Mouse (Mus musculus) G1E-ER4 (cell line): ENCODE measurements around the gene Wnt4. TPM values are rescaled to one million over a fixed set of nuclear protein-coding genes. Genes with fewer than 3 reads are reported as not detected.

ENCODE experiments used
- GATA1 ChIP-seq: IDR thresholded peaks from one replicate; pipeline ENCODE4 v1.8.0; 2012; ENCODE audit warnings: low read length, inconsistent platforms
- polyA plus RNA-seq: library from polyadenylated mRNA; stranded (reverse); fragments of >175 nt; gene quantifications from 2 replicates; pipeline ENCODE4 v1.2.3, GENCODE M21; 2012

Gene Wnt4
- polyA plus RNA-seq, 1 experiment, result not detected

DNA sequence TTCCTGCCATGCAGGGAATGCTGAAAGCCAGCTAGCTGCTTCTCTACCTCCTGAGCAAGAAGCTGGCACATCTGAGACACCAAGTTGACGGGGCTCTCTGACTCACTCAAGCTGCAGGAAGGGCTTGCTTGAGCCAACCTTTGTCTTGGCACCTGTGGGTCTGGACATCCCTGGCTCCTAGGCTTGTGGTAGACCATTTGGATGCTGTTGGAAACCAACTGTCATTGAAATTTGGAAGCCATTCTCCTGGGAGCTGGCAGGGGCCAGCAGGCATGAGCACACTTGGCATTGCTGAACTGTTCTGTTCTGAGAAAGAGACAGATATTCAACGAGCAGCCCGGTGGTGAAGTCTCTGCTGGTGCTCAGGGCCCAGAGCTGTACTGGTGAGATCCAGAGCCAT, 13.0 kb downstream of the Wnt4 start:
- no peak for TF ChIP-seq GATA1

DNA sequence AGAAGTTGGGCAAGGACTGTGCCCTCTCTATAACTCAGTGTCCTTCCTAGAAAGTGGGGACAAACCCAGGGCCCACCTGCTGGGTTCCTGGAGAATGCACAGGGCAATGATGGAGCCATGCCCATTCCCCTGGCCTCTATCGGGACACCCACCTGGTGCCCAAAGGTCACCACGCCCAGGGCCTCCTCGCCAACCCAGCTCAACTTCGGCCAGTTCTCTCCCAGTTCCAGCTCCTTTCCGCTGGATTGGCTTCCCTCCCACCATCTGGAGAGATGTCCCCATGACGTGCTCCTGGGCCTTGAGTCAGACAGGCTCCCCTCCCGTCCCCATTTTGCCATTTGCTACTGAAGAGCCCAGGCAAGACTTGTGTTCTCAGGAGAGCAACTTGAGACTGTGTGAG, 15.3 kb downstream of the Wnt4 start:
- TF ChIP-seq GATA1, result no peak

DNA sequence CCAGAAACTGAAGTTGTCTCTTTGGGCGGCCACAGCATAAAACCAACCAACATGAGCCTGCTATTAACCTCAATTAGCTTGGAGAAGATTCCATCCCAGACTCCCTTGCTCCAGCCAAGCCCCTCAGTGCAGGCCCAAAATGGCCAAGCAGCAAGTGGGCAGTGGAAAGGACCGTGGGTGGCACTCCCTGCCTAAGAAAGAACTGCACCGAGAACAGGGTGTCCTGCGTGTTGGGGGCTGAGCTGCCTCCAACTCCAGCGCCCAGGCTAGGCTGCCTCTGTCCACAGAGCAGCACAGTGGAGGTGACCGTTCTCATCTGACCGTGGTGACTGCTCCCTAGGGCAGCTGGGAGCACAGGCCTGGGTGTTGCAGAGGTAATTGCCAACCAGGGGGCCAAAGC, 16.7 kb downstream of the Wnt4 start:
- no peak for TF ChIP-seq GATA1

DNA sequence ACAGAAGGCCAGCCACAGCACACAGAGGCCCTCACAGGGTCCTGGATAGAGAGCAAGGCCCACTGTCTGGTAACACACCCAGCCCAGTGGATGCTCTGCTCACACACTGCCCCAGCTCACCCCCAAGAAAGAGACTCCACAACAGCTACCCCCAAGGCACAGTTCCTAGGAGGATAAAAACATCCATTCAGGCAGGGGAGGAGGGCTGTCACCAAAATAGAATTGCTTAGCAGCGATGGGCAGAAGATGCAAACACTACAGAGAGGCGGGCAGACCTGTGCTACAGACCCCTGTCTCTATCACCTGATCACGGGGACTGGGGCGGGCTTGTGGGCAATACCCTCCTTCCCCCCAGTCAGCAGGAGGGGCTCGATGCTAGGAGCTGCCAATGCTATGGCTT, 17.2 kb downstream of the Wnt4 start:
- TF ChIP-seq GATA1, result no peak

DNA sequence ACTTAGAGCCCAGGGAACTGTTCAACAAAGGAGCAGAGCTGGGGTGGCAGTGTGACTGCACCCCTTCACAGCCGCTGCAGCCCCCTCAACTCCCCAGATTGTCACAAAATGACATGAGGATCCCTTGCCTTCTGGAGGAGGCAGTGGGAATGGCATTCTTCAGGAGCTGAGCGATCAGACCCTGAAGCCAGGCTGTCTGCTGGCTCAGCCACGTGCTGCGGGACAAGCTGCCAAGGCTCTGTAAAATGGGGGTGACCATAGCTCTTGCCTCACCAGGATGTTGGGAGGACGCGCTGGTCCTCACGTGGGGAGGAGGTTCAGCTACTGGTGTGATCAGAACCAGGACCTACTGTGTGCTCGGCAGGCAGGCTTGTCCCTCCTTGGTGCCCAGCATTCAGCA, 17.7 kb downstream of the Wnt4 start:
- no peak for TF ChIP-seq GATA1

DNA sequence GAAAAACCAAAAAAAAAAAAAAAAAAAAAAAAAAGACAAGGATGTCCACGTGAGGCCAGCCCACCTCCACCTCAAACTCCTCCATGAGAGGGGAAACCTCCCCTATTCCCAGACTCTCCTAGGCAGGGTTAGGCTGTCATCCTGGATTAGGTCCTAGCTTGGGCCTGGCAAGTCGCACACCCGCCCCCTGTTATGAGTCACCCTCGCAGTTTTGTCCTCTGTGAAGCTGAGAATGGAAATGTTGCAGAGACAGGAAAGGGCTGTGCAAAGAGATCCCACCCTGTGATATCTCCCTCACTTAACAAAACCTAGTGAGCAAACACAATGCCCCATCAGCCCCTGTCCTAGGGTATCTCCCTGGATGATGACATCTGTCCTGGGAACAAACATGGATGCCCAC, 20.3 kb downstream of the Wnt4 start:
- TF ChIP-seq GATA1, result no peak

DNA sequence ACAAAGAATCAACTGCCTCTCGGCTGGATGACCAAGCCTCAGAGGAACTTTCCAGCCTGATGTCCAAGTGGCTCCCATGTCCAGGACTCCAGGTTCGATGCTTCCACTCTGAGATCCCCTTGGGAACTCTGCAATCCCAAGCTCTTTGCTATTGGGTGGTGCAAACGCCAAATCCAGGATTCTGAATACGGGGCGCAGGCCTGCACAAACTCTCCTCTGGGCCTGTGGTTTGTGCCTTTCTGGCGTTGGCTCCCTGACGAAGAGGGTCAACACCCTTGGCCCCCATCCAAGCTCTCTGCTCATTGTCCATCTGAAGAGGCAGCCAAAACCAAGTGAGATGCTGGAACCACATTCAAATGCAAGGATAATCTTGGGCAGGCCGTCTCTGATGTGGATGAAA, 21.1 kb downstream of the Wnt4 start:
- no peak for TF ChIP-seq GATA1

DNA sequence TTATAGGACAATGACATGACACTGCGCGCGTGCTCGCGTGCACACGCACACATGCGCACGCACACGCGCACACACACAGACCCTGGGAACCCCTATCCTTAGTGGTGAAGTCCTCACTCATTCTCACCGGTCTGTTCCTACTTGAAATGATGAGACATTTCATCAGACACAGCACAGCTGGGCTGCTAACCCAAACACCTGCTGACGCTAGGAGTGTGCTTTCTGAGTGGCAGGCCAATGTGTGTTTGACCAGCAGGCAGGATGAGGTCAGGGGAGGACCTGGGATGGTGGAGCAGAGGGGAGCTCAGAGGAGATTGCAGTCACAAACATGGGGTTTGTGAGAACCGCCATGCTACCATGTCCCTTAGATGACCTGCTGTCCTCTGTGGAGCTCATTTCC, 22.9 kb downstream of the Wnt4 start:
- no peak for TF ChIP-seq GATA1

DNA sequence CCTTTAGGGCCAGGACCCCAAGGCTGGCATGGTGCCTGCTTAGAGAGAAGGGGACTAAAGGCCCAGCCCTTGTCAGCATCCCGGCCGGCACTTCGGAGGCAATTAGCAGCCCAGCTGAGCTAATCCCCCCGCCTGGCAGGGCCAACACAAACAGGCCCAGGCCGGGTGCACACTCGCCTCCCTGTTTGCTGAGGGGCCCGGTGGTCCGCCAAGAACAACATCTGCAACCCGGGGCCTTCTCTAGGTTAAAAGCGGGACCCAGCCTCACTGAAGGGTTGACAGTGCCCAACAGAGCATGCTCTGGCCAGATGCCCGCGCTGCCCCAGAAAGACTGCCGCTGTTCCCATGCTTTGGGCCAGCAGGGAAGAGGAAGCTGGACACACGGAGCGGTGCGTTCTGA, 24.3 kb downstream of the Wnt4 start:
- no peak for TF ChIP-seq GATA1

DNA sequence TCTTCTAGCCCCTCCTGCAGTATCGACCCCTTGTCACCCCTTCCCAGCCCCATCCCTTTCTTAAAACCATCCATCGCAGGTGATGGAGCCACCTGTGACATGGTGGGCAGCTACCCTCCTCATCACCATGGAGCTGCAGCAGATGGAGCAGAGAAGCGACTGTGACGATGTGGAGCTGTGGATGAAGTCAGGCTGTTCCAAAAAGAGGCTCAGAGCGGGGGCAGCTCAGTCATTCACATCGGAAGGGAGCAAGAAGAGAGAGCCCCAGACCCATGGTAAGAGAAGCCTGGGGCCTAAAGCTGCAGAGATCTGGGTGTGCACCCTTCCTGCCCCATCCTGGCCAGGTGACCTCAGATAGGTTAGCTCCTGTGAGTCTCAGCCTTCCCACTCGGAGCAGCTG, 26.8 kb downstream of the Wnt4 start:
- no peak for TF ChIP-seq GATA1

DNA sequence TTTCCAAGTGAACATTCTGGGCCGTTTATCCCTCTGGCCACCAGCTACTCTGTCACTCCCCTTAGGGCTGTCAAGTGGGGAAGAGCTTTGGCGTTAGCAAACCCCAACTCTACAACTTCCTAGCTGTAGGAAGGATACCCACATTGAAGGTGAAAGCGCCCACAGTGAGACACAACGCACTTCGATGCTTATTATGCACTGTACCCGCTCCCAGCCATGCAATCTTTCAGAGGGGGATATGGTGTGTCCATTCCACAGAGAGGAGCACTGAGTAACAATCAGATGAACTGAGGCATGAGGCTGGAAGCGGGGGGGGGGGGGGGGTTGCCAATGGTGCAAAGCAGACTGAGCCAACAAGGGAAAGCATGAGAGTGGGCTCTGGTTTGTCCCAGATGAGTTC, 27.8 kb downstream of the Wnt4 start:
- no peak for TF ChIP-seq GATA1

DNA sequence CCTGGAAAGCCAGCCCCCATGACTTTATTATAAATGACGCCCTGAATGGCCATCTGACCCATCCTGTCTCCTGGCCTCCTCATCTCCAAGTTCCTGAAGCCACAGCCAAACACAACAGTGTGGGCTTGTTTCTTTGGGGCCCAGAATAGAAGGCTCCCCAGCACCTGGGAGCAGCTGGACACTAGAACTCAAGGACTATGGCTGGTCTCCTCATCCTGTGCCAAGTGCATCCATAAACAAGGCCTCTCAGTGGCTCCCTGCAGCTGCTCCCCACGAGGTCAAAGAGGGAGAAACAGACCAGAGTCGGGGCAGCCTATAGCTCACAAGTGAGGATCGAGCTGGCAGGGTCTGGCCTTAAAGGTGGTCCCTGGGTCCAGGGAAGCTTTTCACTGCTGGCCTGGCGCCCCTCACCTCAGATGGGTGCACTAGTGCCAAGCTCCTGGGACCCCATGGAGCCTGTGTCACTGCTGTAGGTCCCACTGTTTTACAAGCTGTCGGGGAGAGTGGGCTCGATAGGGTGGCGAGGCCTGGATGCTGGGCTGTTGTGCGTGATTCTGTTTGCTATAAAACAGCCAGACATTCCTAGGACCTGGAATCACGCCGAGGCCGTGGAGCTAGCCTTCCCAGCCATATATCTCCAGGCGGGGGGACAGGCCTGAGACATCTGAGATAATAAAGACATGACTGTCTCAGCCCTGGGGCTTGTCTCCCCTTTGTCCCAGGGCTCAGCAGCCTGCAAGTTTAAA, 28.7 kb downstream of the Wnt4 start:
- TF ChIP-seq GATA1, result no peak

DNA sequence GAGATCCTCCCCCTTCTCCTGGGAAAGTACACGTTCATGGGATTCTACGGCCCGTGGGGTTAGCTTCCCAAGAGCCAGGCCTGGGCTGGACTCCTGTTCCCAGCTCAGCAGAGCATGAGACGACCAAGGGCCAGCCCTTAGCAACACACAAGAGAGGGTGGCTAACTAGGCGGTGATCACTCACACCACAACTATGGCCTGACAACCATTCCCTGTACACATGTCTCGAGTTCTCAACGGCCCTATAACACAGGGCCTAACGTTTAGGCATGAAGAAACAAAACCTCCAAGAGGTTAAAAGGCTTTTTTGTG, 29.2 kb downstream of the Wnt4 start:
- TF ChIP-seq GATA1, result no peak

DNA sequence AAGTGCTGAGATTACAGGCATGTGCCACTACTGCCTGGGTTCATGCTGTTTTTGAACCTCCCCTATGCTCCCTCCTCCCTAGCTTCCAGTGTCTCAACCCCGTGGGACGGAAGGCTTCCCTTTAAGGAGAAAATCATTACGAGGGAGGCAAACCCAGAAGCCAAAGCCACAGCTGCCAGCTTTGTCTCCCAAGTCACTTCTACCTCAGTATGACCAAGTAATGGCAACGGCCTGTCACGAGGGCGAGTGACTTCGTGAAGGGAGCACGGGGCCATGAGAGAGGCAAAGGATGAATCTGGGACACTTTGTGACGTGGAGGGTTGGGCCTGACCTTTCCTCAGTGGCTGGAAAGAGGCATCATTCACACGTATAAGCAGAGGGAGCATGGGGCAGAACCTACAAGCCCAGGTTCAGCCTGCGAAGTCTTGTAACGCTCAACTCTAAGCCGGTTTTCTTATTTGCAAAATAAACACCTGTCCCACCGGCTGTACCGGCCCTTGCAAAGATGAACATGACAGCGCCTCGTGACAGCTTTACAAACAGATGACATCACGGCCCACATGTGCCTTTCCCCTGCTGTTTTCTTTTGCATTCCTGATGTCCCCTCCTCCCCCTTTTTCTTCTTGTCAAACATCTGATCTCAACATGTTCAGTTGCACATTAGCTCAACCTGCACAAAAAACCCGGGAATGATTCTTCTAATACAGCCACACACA, 29.9 kb downstream of the Wnt4 start:
- no peak for TF ChIP-seq GATA1

DNA sequence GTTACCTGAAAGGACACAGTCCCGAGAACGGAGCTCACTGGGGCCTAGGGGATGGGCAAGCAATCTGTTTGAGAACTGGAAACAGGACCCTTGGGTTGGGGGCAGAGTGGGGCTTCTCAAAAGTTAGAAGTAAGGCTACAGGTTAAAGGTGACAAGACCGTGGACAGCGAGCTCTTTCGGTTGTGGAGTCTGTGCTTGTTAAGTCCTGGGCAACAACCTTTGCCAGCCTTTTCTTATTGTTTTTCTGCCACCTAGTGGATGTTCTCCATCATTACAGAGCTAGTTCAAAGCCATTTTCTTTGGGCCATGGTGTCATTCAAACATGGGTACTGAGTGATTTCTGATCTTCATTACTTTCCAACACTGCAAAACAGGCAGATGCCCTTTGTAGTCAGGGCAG, 31.1 kb downstream of the Wnt4 start:
- TF ChIP-seq GATA1, result no peak

DNA sequence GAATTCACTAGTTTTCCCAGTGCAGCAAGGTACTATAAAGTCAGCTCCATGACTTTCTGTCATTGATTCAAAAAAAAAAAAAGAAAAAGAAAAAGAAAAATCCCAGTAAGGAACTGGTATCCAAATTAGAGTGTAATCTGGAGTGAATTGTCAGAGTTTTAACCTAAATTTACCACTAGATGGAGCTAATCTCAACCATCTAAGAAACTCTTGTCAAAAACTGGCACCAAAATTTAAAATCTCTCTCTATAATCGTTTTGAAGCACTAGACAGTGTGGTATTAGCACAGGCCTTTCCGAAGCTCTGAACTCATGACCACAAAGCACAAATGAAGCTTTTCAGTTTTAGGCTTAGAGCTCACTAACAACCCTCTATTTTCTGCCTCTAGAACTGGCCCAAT, 36.2 kb downstream of the Wnt4 start:
- TF ChIP-seq GATA1, result no peak

DNA sequence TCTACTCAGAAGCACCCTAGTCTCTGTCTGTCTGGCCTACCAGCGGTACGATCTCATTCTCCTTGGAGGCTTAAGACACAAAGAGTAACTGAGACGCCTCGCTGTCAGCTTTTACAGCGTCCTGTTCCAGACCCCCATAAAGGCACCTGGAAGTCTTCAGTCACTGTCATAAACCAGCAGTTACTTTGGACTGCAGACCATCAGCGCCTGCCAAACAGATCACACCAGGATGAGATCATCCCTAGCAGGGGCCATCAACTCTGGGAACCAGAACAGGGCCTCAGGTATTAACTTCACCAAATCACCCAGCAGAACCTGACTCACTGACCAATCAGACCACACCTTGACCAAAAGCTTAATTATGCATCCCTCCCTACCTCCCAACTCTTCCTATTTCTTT, 37.3 kb downstream of the Wnt4 start:
- TF ChIP-seq GATA1, result no peak

DNA sequence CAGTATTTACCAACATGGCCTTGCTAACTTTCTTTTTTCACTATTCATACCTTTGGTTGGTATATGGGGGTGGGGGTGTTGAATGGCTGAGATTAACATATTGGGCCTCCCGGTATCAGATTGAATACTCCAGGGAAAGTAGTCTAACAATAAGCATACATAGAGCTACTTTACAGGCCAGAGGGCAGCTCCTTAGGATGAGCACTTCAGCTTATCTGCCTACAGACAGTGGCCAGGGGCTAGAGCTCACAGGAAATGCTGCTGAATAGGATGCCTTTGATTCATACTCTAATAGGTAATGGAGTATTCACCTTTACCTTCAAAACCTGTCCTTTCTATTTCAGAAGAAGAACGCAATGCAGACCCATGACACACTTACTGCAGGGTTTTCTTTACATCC, 37.8 kb downstream of the Wnt4 start:
- no peak for TF ChIP-seq GATA1
